ENCODE assay signal across 18 mouse cellular contexts in genomic region chr9:42213142-42213541, GRCm38 (mm10).
"Had no signal": no experiment of that assay in that cellular context is flagged by ENCODE, and none has a peak within 500 bp of the region (broad histone marks: within the 10 kb centered on the region; RNA-seq: fewer than 3 reads in every experiment).

No protein-coding gene starts in this region.

- H3K27ac ChIP-seq: kidney, postnatal 0 days; left cerebral cortex, adult 2 months; liver, embryonic 15.5 days; midbrain, embryonic 10.5 days; midbrain, embryonic 13.5 days; neural tube, embryonic 13.5 days had no signal

- H3K4me3 ChIP-seq: left cerebral cortex, adult 2 months; liver, embryonic 15.5 days; megakaryocyte, embryonic 14.5 days; midbrain, embryonic 10.5 days; midbrain, embryonic 13.5 days; myocyte; neural tube, embryonic 13.5 days had no signal

- H3K9ac ChIP-seq: liver, embryonic 15.5 days; midbrain, embryonic 13.5 days; neural tube, embryonic 13.5 days had no signal

- DNase-seq: kidney, adult 2 months; kidney, postnatal 25 days; layer of hippocampus, postnatal 36 days; lung, adult 2 months; right cerebral cortex, postnatal 25 days; thymus, adult 18-20 months; thymus, postnatal 36 days had no signal

- H3K4me1 ChIP-seq: liver, embryonic 15.5 days; megakaryocyte, embryonic 14.5 days; midbrain, embryonic 13.5 days; neural tube, embryonic 13.5 days had no signal

- H3K9me3 ChIP-seq: liver, embryonic 15.5 days; megakaryocyte, embryonic 14.5 days; midbrain, embryonic 10.5 days; midbrain, embryonic 13.5 days had no signal

- ATAC-seq: intestine, postnatal 0 days; midbrain, embryonic 13.5 days; midbrain, embryonic 16.5 days had no signal

- H3K27me3 ChIP-seq: liver, embryonic 15.5 days; midbrain, embryonic 13.5 days; neural tube, embryonic 13.5 days had no signal

- H3K36me3 ChIP-seq: liver, embryonic 15.5 days; midbrain, embryonic 10.5 days; midbrain, embryonic 13.5 days; neural tube, embryonic 13.5 days had no signal

- H3K4me2 ChIP-seq: liver, embryonic 11.5 days; liver, embryonic 15.5 days; midbrain, embryonic 13.5 days; neural tube, embryonic 13.5 days had no signal
